Mouse (Mus musculus) small intestine, adult 2 months (tissue): ENCODE measurements at regions not wholly inside any gene's neighbourhood (a gene's known extent, or its start where the extent isn't known, plus 50 kb on each side); places are given as distances from the start of the nearest gene placed in this dataset.

Experiments used
- CTCF ChIP-seq: fragments of 200-500 bp; IDR thresholded peaks from 2 replicates; pipeline ENCODE4 v1.5.1; 2012; ENCODE audit warnings: low read depth, mild to moderate bottlenecking, control low read depth, inconsistent platforms, low read length, moderate library complexity, mixed read lengths; ENCODE audit not compliant: insufficient replicate concordance, insufficient read length; ENCODE audit errors: extremely low read depth
- POLR2A ChIP-seq: fragments of 200-500 bp; IDR thresholded peaks from 2 replicates; pipeline ENCODE4 v1.6.1; 2012; ENCODE audit warnings: low read depth, mild to moderate bottlenecking, control low read depth, inconsistent platforms, low read length, moderate library complexity

DNA sequence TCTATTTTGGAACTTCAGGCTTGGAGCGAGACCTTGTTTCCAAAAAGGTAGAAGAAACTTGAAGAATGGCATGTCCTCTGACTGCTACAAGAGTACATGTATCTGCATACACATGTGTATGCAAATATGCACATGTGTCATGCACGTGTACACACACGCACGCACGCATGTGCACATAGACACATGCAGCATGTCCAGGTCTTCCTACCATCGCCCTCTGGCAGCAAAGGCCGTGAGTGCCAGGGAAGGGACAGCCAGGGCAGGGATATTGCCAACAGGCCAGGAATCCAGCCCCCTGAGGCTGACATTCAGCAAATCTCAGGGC lies 231.0 kb downstream of the Clic5 start:
- no peak for TF ChIP-seq POLR2A
- TF ChIP-seq CTCF: no peak
